Mouse (Mus musculus) heart, embryonic 10.5 days (tissue): ENCODE measurements around the gene Olfr1390. TPM values are rescaled to one million over a fixed set of nuclear protein-coding genes. Genes with fewer than 3 reads are reported as not detected.
"Not testable (repeated sequence)": the region's sequence is repeated elsewhere in the genome, so short reads cannot be mapped to it uniquely, and the experiment has no call there.

Experiments used
- DNase-seq: peaks from one replicate; pipeline ENCODE4 v3.0.0-alpha.2; 2017; ENCODE audit warnings: low spot score
- H3K27ac ChIP-seq: fragments of 300-500 bp; sonication (generic); 2 replicates; pipeline ENCODE4 v1.5.1; 2016; ENCODE audit warnings: mild to moderate bottlenecking
- H3K27me3 ChIP-seq: fragments of 300-500 bp; sonication (generic); 2 replicates; pipeline ENCODE4 v1.6.1; 2016; ENCODE audit warnings: mild to moderate bottlenecking; ENCODE audit not compliant: poor library complexity, insufficient read depth, severe bottlenecking
- H3K36me3 ChIP-seq: fragments of 300-500 bp; sonication (generic); 2 replicates; pipeline ENCODE4 v1.6.1; 2016; ENCODE audit warnings: mild to moderate bottlenecking, moderate library complexity
- H3K4me1 ChIP-seq: fragments of 300-500 bp; sonication (generic); 2 replicates; pipeline ENCODE4 v1.6.1; 2016; ENCODE audit warnings: mild to moderate bottlenecking
- H3K4me3 ChIP-seq: fragments of 300-500 bp; sonication (generic); 2 replicates; pipeline ENCODE4 v1.5.1; 2016; ENCODE audit warnings: mild to moderate bottlenecking, moderate library complexity
- H3K9me3 ChIP-seq: fragments of 300-500 bp; sonication (generic); 2 replicates; pipeline ENCODE4 v1.6.1; 2016; ENCODE audit warnings: mild to moderate bottlenecking, moderate library complexity
- WGBS: fragments of 180-500 bp; shearing (Covaris S2); methylation state at CpG from one replicate; pipeline ENCODE4 v1.1.7; 2016; 5-methylcytosine and 5-hydroxymethylcytosine counted together
- polyA plus RNA-seq: library from polyadenylated mRNA; unstranded; fragments of >200 nt; fragmentation: Nextera tagmentation; extraction: Ambion mirVana; gene quantifications from 2 replicates; pipeline ENCODE4 v1.2.1, GENCODE M21; 2016

Gene Olfr1390
- not detected in 2 replicates for polyA plus RNA-seq

- H3K9me3 ChIP-seq = no peaks in the 10 kb centered on the region
- no peak within 1 kb of the TSS for H3K4me3 ChIP-seq
- no peak within 1 kb of the TSS for H3K27ac ChIP-seq
- no peaks in the 10 kb centered on the region for H3K27me3 ChIP-seq
- no peak for DNase-seq
- no peaks in the 10 kb centered on the region for H3K4me1 ChIP-seq
- no peaks in the 10 kb centered on the region for H3K36me3 ChIP-seq
- 84% methylated on average over 1 of the region's 1 CpGs for WGBS
Observed at GRCm38 (mm10) chr11:49334888-49335287, at the start of gene Olfr1390. Olfr1390 (plus strand) TSS chr11:49335188.

- Histone ChIP-seq H3K9me3 (no peaks in the 10 kb centered on the region), H3K4me3 (no peak overlapping the region), H3K27me3 (no peaks in the 10 kb centered on the region), H3K4me1 (no peaks in the 10 kb centered on the region), H3K36me3 (no peaks in the 10 kb centered on the region), H3K27ac (no peak overlapping the region)
- DNase-seq = no peak
- 57% methylated on average over 2 of the region's 2 CpGs for WGBS
Observed at GRCm38 (mm10) chr11:49287251-49287650, 47.7 kb upstream of the Olfr1390 start.

DNA sequence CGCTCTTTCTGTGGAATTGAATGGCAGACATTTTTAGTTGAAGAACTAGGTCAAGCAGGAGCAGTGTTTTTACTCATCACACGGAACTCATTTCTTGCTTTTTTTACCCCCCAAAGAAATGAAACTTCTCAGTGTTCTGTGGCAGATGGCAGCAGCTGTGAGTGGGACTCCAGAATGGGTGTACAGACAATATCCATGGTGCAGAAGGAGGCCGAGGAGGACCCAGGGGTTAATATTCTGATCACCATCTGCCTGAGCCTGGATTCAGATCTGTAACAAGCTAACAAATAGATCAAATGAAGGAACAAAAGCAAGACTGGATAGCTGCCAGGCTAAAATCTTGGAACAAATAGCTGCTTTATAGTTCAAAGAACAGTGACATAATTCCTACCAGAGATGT lies 42.2 kb upstream of the Olfr1390 start:
- Histone ChIP-seq H3K27ac (no peak overlapping the region), H3K27me3 (no peaks in the 10 kb centered on the region), H3K4me3 (no peak overlapping the region), H3K36me3 (no peaks in the 10 kb centered on the region), H3K9me3 (no peaks in the 10 kb centered on the region), H3K4me1 (no peaks in the 10 kb centered on the region)
- DNase-seq = no peak
- 77% methylated on average over 3 of the region's 3 CpGs for WGBS

DNA sequence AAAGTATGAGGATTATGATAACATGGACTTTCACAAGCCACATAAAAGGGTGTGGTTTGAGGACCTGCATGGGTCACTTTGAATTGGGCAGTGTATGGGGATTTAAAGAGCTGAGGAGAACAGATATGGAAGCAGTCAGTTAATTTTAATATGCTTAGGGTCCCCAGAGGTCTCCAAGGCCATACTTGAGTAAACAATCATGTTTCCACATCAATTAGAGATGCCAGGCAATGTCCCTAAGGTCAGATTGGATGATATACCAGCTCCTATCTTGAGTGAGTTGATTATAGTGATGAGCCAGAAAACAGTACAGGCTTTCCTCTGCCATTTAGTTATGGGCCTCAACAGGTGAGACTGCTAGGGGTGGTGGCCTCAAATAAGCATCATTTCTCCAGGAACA lies 30.5 kb upstream of the Olfr1390 start, which contains the start of gene Olfr10:
Gene Olfr10 (plus strand): TSS at position 301 of the 400 bp plus-strand sequence.
- Histone ChIP-seq H3K27ac (no peak within 1 kb of the TSS), H3K27me3 (no peaks in the 10 kb centered on the region), H3K4me3 (no peak within 1 kb of the TSS), H3K9me3 (no peaks in the 10 kb centered on the region), H3K36me3 (no peaks in the 10 kb centered on the region), H3K4me1 (no peaks in the 10 kb centered on the region)
- no peak for DNase-seq

DNA sequence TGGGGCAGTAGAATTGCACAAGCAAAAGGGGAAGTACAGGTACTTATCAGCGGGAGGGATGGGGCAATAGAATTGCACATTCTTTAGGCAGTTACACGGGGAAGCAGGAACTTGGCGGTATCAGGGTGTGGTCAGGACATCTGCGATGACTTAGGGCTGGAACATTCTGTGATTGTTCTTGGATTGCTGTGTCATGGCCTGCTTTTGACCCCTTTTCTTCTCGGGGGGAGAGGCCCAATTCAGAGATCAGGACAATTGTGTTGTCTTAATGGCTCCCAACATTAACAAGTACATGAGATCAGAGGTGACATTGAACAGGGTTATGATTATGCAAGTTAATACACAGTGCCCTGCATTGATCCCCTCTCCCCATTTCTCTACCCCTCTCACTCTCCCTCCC lies 26.4 kb upstream of the Olfr1390 start:
- not testable (repeated sequence) for H3K27ac ChIP-seq, H3K27me3 ChIP-seq, H3K4me3 ChIP-seq, H3K9me3 ChIP-seq, H3K36me3 ChIP-seq, DNase-seq, H3K4me1 ChIP-seq
- WGBS = 73% methylated on average over 5 of the region's 5 CpGs

DNA sequence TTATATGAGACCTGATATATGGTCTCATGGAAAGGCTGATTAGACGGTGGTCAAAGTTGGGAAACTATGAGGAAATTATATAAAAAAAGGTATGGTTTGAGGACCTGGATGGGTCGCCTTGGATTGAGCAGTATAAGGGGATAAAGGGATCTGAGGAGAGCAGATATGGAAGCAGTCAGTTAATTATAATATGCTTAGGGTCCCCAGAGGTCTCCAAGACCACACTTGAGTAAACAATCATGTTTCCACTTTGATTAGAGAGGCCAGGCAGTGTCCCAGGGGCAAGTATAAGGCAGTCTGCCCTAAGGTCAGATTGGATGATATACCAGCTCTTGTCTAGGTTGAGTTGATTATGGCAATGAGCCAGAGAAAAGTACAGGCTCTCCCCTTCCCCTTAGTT lies 12.5 kb upstream of the Olfr1390 start, which contains the start of gene Olfr1391:
Gene Olfr1391 (plus strand): TSS at position 301 of the 400 bp plus-strand sequence.
- Histone ChIP-seq H3K27ac (no peak within 1 kb of the TSS), H3K4me3 (no peak within 1 kb of the TSS), H3K4me1 (no peaks in the 10 kb centered on the region), H3K36me3 (no peaks in the 10 kb centered on the region), H3K27me3 (no peaks in the 10 kb centered on the region), H3K9me3 (no peaks in the 10 kb centered on the region)
- WGBS = 64% methylated on average over 2 of the region's 2 CpGs
- no peak for DNase-seq

DNA sequence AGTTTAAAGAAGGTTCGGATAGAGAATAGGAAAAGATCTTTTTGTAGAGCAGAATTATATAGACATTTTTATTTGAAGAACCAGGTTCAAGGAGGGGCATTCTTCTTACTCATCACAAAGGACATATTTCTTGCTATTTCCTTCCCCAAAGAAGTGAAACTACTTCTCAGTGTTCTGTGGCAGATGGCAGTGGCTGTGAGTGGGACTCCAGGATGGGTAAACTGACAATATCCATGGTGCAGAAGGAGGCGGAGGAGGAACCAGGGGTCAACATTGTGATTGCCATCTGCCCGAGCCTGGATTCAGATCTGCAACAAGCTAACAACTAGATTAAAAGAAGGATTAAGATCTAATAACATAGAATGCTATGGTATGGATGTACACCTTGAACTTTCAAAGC lies 8.3 kb upstream of the Olfr1390 start:
- H3K9me3 ChIP-seq = no peaks in the 10 kb centered on the region
- DNase-seq = no peak
- WGBS = 75% methylated on average over 3 of the region's 3 CpGs
- H3K27ac ChIP-seq = no peak overlapping the region
- H3K36me3 ChIP-seq = no peaks in the 10 kb centered on the region
- no peaks in the 10 kb centered on the region for H3K4me1 ChIP-seq
- no peaks in the 10 kb centered on the region for H3K27me3 ChIP-seq
- no peak overlapping the region for H3K4me3 ChIP-seq

GRCm38 (mm10) chr11:49329686-49330085 lies 5.3 kb upstream of the Olfr1390 start:
- no peaks in the 10 kb centered on the region for H3K36me3 ChIP-seq

GRCm38 (mm10) chr11:49337150-49337832 lies 2.3 kb downstream of the Olfr1390 start:
- WGBS = 61% methylated on average over 4 of the region's 4 CpGs
- DNase-seq = no peak
- no peaks in the 10 kb centered on the region for H3K4me1 ChIP-seq
- no peaks in the 10 kb centered on the region for H3K27me3 ChIP-seq
- H3K27ac ChIP-seq = no peak overlapping the region
- no peaks in the 10 kb centered on the region for H3K9me3 ChIP-seq
- H3K4me3 ChIP-seq = no peak overlapping the region
- no peaks in the 10 kb centered on the region for H3K36me3 ChIP-seq

More at GRCm38 (mm10) chr11:49329686-49330085, 5.3 kb upstream of the Olfr1390 start:
- no peak for DNase-seq
- Histone ChIP-seq H3K27me3 (no peaks in the 10 kb centered on the region), H3K9me3 (no peaks in the 10 kb centered on the region), H3K27ac (no peak overlapping the region), H3K4me1 (no peaks in the 10 kb centered on the region), H3K4me3 (no peak overlapping the region)
- 65% methylated on average over 1 of the region's 1 CpGs for WGBS

DNA sequence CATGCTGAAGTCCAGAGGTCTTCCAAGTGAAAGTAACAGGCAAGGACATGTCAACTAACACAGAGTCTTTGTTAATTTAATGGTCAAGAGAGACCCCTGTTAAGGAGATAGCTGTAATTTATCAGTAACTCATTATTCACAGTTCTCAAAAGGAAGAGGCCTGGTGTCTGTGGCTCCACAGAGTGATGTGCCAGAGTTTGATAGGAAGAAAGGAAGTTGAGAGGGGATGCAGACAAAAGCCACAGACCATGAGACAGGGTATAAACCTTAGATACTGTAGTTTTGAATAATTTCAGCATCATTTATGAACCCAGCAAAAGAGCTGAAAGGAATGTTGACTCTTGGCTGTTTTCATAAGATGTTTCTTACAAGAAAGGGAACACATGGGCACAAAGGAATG lies 48.1 kb downstream of the Olfr1390 start:
- DNase-seq = no peak

DNA sequence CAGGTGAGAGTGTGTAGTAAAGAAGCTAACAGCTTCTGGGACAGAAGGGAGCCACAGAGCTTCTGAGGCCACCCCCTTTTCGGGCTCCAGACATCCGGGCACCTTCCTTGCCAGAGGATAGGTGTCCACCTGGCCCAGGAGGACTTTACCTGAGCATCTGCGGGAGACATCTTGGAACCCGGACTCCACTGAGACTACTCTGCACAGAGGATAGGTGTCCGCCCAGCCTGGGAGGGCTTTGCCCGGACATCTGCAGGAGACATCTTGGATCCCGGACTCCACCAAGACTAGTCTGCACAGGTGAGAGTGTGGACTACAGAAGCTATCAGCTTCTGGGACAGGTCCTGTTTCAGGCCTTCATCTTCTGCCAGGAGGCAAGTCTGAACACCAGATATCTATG lies 51.1 kb downstream of the Olfr1390 start:
- not testable (repeated sequence) for H3K4me1 ChIP-seq, H3K9me3 ChIP-seq
- 85% methylated on average over 7 of the region's 7 CpGs for WGBS

More for the DNA sequence above, 48.1 kb downstream of the Olfr1390 start:
- H3K9me3 ChIP-seq = peaks cover 3% of the 10 kb centered on the region; the same call in 1 of the 2 replicates
- no peak overlapping the region for H3K4me3 ChIP-seq
- no peaks in the 10 kb centered on the region for H3K4me1 ChIP-seq
- no peaks in the 10 kb centered on the region for H3K36me3 ChIP-seq
- H3K27me3 ChIP-seq = no peaks in the 10 kb centered on the region
- no peak overlapping the region for H3K27ac ChIP-seq

More for the DNA sequence above, 51.1 kb downstream of the Olfr1390 start:
- not testable (repeated sequence) for H3K36me3 ChIP-seq, H3K4me3 ChIP-seq, DNase-seq, H3K27ac ChIP-seq, H3K27me3 ChIP-seq
